Mouse (Mus musculus) lung, postnatal 14 days (tissue): Measurements from ENCODE around the gene Dcaf5.

Experiments used
- DNase-seq: peaks from one replicate; pipeline ENCODE4 v3.0.0; 2021

The Dcaf5 gene

DNA sequence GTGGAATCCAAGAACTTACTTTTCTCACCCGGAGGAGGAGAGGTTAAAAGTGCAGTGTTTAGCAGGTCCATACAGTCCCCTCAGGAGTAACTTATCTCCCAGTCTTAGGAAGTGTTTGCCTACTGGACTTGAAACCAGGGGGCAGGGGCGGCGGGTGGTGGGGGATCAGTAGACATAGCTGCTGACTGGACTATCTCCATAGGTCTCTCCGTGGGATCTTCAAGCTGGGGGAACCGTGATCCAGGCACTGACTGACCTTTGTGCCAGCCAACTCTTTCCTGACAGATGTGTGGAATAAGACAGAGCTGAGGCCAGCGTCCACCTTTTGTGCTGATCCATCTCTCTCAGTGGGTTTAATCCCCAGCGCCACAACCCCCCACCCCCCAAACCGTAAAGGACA is 105.6 kb downstream of the Dcaf5 start:
- no peak for DNase-seq

DNA sequence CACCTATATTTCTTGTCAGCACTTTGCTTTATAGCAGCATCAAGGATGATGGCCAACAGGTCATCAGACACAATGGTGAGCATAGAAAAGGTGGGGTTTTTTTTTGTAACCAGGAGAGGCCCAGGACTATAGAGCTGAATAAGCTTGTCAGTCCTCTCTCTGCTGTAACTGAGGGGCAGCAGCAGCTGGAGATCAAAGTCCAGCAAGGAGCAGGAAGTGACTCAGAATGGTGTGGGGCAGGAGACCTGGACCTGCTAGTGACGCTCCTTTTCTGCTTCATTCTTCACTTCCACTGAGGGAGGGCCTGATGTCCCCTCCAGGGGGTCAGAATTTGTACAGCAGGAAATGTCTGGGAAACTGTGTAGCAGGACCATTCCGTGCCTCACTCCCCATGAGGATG is 106.8 kb downstream of the Dcaf5 start:
- no peak for DNase-seq

DNA sequence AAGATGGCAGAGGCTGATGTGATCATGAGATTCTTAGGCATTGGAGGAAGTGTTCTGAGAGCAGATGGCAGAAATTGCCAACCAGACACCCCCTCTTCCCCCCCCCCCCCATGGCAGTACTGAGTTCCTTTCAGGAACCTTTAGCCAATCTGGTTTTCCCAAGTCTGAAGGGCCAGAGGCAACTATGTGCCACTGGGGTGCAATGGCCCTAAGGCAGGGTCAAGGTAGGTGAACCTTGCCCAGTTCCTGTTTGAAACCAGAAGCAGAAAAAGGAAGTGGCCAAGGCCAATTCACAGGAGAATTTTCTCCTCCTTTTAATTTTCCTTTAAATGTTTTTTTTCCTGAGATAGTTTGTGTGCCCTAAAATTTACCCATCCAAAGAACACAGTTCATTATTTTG is 110.4 kb downstream of the Dcaf5 start:
- no peak for DNase-seq

DNA sequence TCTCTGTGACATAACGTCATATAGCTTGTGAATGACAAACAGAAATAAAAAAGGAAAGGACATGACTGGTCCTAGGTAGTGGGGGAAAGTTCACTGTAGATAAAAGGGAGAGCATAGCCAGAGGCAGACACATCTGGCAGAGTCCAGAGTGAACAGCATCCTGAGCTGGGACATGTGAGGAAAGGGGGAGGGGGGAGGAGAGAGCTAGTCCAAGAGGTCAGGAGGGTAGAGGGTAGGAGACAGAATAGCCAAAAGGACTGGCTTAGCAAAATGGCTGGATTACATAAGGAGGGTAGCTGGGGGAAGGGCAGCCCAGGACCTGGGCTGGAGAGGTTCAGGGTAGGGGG is 111.6 kb downstream of the Dcaf5 start:
- no peak for DNase-seq

DNA sequence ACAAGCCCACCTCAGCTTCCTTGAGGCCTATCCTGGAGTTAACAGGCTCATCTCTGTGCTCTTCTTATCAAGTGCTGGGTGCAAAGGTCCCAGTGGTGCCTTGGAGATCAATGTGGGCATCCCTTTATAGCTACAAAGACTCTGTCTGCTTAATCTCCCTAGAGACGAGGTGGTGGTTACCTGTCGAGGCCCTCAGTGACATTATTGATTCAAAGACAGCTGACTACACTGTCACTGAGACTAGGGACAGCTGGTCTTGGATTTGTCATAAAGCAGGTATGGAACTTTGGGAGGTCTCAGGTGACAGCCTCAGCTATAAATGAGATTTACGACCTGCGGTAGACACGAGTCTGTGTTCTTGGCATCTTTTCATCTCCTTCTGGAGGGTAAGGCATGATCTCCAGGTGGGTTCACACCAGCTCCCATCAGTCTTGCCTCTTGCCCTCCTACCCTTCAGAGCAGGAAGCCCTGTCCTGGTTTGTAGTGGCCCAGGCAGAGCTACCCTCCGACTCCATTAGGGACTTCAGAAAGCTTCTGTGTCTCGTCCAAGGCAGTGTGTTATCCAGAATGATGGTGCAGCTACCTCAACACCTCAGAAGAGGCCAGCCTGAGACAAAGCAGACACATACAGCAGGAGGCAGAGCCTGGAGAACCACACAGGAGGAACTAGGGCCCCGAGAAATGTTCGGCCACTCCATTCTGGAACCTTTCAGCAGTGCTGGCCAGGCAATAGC is 112.2 kb downstream of the Dcaf5 start:
- no peak for DNase-seq

DNA sequence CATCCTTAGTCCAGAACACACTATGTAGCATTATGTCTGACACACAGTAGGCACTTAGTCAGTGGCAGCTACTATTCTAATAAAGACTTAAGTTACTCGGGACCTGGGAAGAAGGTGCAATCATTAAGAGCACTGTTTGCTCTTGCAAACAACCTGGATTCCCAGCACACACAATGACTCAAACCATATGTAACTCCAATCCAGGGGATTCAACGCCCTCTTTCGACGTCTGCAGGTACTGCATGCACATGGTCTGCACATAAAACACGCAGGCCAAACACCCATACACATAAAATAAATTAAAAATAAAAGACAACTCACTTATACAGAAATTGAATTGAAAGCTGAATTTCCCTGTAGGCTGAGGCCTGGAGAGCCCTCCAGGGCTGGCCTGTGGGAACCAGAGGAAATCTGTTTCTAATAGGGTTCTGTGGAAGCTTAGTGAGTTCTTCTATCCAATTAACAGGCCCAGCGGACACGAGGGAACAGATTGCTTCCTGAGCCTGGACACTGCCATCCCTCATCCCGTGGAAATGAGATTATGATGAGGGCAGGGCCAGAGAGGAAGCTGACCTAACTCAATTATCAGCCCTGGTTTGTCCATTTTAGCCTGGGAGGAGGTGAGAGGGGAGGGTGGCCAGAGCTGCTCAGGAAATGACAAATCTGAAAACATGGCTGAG is 112.9 kb downstream of the Dcaf5 start:
- DNase-seq: no peak

DNA sequence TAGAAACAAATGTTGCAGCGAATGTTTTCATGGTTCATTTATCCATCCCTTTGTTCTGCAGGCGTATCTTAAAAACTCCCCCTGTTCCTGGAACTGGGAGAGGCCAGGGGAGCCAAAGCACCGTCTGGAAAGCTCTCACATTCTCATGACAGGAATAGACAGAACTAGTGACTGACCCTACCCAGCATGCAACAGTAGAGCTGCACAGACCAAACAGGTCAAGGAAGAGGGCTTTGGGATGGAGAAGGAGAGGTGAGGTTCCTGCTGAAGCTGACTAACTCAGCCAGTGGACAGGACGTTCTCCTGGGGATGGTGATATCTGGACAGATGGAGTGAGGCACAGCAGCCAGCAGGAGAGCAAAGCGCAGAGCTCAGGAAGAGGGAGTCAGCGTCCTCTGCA is 113.9 kb downstream of the Dcaf5 start:
- DNase-seq: no peak

DNA sequence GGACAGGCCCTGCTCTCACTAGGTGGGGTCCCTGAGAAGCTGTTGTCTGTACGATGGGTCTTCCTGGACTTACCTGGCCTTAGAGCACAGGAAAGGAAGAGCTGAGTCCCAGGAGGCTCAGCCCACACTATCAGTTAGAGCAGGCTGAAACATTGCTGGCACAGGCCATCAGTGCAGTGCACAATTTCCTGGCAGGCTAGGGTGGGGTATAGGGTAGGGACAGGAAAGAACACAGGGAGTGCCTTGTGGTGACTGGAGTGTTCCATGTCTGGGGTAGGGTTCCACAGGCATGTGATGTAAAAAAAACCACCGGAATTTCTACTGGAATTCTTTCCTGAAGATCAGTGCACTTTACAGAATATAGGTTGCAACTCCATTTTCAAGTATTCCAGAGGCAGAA is 117.3 kb downstream of the Dcaf5 start:
- peak; percentile 48 for DNase-seq

DNA sequence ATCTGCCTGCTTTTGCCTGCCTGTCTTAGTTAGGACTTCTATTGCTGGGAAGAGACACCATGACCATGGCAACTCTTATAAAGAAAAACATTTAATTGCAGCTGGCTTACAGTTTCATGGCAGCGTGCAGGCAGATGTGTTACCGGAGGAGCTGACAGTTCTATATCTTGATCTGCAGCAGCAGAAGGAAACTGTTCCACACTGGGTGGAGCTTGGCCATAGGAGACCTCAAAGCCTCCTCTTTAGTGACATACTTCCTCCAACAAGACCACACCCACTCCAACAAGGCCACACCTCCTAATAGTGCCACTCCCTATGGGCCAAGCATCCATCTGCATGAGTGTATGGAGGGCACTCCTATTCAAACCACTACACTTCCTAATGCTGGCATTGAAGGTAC is 121.1 kb downstream of the Dcaf5 start:
- DNase-seq: no peak

DNA sequence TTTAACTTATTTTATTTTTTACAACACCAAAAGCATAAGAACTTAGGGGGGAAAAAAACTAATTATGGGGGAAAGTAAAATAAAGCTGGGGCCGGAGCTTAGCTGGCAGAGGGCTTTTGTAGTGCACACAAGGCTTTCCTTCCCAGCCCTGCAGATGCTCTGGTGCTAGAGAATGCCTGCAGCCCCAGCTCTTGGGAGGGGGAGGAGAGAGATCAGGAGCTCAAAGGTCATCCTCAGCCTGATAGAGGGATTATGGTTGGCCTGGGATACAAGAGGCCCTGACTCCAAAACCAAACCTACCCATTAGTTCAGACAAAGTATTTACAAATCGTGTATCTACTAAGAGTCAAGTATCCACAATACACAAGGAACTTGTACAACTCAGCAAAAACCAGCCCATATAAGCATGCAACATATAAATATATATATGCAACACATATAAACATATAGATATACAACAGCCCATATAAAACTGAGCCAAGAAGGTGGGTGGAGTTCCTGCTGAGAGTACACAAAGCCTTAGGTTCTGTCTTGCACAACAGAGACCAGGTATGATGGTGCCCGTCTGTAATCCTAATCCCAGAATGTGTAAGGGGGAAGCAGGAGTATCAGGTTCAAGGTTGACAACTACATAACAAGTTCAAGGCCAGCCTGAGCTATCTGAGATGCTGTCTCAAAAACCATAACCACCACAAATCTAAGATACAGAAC is 124.3 kb downstream of the Dcaf5 start:
- DNase-seq: no peak

DNA sequence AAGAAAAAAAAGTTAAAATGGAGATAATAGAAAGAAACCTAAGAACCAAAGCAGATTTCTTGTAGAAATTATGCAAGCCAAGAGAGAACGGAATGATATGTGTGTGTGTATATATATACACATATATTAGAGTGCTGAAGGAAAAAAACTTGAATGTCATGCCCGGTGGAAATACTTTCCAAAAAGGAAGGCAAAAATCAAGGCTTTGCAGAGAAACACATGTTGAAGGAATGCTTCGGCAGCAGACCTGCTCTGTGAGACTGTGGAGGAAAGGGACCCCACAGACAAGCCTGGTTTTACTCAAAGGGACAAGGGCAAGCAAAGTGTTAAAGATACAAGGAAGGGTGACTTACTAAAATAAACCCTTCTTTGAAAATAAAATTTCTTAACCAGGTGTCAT is 128.8 kb downstream of the Dcaf5 start:
- no peak for DNase-seq

DNA sequence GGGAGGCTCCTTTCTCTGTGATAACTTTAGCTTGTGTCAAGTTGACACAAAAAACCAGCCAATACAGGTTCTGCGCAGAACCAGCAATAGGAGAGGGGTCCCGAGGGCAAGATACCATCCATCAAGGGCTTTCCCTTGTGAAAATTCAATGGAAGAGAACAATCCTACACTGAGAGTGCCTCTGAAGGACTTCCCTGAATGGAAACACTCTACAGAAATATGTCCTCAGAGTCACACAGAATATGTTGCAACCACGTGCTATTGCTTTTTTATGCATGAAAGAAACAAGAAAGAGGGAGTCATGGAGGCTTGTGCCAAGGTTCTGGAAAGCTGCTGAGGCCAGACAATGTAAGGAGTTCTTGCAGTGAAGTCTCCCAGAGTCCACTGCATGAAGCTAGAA is 131.9 kb downstream of the Dcaf5 start:
- DNase-seq: no peak

DNA sequence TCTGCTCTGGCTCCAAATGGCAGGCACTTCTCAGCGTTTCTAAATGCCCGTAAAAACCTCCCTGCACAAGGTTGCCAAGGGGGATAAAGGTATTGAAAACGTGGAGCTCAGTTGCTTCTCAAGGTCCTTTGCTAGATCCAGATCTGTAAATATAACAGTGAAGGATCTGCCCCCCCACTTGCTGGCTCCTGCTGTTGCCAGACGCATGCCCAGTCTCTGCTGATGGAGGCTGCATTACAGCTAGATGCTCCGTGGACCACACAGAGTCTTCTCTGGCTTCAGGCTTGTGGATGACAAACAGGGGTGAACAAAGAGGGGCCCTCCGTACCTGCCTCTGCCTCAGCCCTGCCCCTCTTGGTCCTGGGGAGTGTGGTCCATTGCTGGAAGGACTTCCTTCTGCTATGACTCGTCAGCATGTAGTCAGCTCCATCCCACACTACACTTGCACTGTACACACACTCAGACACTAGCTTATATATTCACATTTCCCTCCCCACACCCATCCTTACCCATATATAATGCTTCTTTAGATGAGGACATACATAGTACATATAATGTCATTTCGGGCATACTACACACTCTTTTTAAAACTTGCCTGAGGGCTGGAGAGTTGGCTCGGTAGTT is 135.5 kb downstream of the Dcaf5 start:
- DNase-seq: no peak

DNA sequence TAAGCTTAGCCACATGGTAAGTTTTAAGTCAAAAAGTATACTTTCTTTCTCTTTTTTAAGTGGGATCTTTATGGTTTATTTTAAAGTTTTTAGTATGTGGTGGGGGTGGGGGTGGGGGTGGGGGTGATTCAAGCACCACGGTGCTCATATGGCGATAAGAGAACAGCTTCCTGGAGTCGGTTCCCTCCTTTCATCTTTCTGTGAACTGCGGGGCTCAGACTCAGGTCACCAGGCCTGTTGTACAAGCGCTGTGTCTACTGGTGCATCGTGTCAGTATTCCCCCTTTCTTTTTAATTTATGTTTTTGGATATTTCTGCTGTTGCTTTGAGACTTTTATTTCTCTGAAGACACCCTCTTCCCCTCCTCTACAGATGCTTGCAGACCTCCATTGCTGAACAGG is 137.7 kb downstream of the Dcaf5 start:
- DNase-seq: no peak

DNA sequence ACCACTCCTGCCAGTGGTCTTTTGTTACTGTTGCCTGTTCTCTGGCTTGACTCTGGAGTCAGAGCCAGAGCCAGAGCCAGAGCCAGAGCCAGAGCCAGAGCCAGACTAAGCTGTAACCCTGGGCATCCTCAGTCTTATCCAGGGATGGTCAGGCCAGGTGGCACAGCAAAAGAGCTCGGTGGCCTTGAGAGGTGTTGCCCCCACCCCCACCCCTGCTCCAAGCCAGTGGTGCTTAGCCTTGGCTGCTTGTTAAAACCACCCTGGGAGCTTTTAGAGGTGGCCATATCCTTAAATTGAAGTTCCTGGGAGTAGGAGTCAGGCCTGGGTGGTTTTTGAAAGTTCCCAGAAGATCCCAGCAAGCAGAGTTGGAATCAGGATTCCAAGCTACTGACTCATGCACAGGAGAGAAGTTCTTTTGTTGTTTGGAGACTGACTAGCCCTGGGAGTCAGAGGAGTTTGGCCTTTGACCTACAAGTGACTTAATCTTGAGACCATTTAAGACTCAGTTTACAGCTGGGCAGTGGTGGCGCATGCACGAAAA is 144.4 kb downstream of the Dcaf5 start:
- no peak for DNase-seq

DNA sequence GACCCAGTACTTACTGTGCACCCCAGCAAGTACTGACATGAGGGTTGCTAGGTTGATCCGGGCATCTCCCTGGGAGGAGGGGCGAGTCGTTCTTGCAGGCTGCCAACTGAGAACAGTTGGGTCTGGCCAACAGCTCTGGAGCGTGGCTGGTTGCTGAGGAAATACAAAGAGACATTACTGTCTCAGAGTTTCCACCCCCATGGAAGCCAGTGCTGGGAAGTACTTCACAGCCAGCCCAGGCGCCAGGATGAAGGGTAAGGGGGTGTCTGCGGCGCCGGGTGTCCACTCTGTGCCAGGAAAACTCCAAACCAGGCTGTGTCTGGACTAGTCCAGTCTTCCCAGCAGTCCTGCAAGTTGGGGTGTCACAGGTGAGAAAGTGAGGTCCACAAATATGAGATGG is 145.4 kb downstream of the Dcaf5 start:
- DNase-seq: peak; percentile 18

DNA sequence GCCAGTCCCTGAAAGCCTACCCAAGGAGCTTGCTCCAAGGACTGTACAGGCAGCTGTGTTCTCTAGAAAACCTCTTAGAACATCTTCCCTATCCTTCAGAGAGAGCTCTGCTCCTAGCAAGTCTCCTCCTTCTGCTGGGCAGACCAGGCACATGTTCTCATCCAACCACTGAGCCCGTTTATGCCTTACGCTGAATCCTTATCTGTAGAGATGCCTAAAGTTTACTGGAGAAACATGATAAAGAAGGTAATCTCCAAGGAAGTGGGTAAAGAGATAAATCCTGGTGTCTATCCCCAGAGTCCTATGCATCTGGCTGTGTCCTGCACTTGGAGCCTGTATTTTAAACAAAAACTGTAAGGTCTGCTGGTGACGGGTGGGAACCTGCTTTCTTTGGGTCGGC is 145.9 kb downstream of the Dcaf5 start:
- DNase-seq: no peak

DNA sequence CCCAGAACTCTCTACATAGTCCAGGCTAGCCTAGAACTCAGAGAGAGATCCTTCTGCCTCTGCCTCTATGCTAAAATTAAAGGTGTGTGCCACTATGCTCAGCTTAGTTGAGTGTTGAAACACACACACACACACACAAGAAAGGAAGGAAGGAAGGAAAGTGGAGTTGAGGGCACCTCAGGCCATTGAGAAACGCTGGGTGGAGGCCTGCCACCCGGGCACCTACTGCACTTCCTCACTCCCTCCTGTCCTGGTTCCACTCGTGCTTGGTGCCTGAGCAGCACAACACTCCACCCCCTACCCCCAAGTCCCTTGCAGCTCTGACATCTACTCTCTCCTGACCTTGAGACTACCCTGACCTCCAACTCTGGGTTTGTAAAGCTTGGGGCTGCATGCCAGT is 146.7 kb downstream of the Dcaf5 start:
- no peak for DNase-seq

DNA sequence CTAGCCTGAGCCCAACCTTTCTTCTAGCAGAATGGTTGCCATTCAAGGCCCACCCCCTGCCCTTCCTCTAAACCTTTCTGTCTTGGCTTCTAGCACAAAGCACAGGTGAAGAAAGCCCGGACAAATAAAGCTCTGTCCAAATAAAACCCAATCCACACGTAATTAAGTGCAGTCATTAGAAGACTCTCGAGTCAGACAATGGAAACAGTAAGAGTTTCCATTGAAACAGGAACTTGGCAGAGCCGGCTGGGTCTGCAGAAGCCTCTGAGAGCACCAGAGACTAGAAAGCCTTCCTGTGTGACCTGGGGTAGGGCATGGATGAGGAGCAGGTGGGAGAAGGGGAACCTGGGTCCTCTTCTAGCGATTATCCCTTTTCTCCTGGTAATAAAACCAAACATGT is 150.5 kb downstream of the Dcaf5 start:
- DNase-seq: no peak
